Mouse (Mus musculus): ENCODE measurements around the gene Rps16. TPM values are rescaled to one million over a fixed set of nuclear protein-coding genes. Genes with fewer than 3 reads are reported as not detected.

Gene Rps16
- polyA plus RNA-seq, 1 experiment from 2014 or later = 713 TPM

- ChIA-PET POLR2A (no interaction called here), CTCF (interaction anchor here (1.4 kb wide), 1 partner anchor 31 kb away, joined by 5 read pairs; no protein-coding TSS in a partner anchor)
- DNase-seq (ENCODE audit: low read depth, low spot score) = no peak
These were observed 2.7 kb upstream of the Rps16 start for GRCm38 (mm10) chr7:28347746-28348145.

GRCm38 (mm10) chr7:28348601-28349000, 1.9 kb upstream of the Rps16 start:
- ChIA-PET CTCF (interaction anchor here (1.4 to 2.0 kb wide), 2 partner anchors 9 to 30 kb away, joined by 5 to 8 read pairs; no protein-coding TSS in a partner anchor), POLR2A (no interaction called here)
- no peak for DNase-seq (ENCODE audit: low read depth, low spot score)
- peak; percentile 47 for TF ChIP-seq CTCF (IDR thresholded peaks at IDR 0.05)
- in situ Hi-C loops (cut with MboI; ENCODE audit: low pct_unique_long_range_greater_than_20kb) = no loop called here
- H3K27me3 ChIP-seq = no peaks in the 10 kb centered on the region
- ATAC-seq = peak; percentile 7

More at GRCm38 (mm10) chr7:28347746-28348145, 2.7 kb upstream of the Rps16 start:
- no peak for ATAC-seq
- no peak for TF ChIP-seq CTCF (IDR thresholded peaks at IDR 0.05)
- no peaks in the 10 kb centered on the region for H3K27me3 ChIP-seq
- in situ Hi-C loops (cut with MboI; ENCODE audit: low pct_unique_long_range_greater_than_20kb) = no loop called here

GRCm38 (mm10) chr7:28351676-28352191, 1.3 kb downstream of the Rps16 start:
- in situ Hi-C loops (cut with MboI; ENCODE audit: low pct_unique_long_range_greater_than_20kb) = no loop called here
- CTCF ChIA-PET = interaction anchor here (0.7 to 1.0 kb wide), 2 partner anchors 24 to 28 kb away, joined by 3 read pairs; partner anchors contain the start of gene Zfp36
- TF ChIP-seq CTCF (IDR thresholded peaks at IDR 0.05) = no peak
- H3K27me3 ChIP-seq = no peaks in the 10 kb centered on the region
- POLR2A ChIA-PET = interaction anchor here (1.4 to 2.2 kb wide), 2 partner anchors 17 to 30 kb away, joined by 3 to 7 read pairs; no protein-coding TSS in a partner anchor
- ATAC-seq = no peak
- DNase-seq (ENCODE audit: low read depth, low spot score) = no peak

- CTCF ChIA-PET = interaction anchor here (0.7 to 1.3 kb wide), 3 partner anchors 9 to 37 kb away, joined by 3 to 8 read pairs (median 3); no protein-coding TSS in a partner anchor
These were observed 2.8 kb downstream of the Rps16 start for GRCm38 (mm10) chr7:28353267-28353666.

GRCm38 (mm10) chr7:28354113-28354581, 3.7 kb downstream of the Rps16 start:
- in situ Hi-C loops (cut with MboI; ENCODE audit: low pct_unique_long_range_greater_than_20kb) = no loop called here
- H3K27me3 ChIP-seq = no peaks in the 10 kb centered on the region
- ChIA-PET CTCF (interaction anchor here (1.3 kb wide), 1 partner anchor 10 kb away, joined by 8 read pairs; no protein-coding TSS in a partner anchor), POLR2A (no interaction called here)
- DNase-seq (ENCODE audit: low read depth, low spot score) (no peak), ATAC-seq (no peak)
- no peak for TF ChIP-seq CTCF (IDR thresholded peaks at IDR 0.05)

More at GRCm38 (mm10) chr7:28353267-28353666, 2.8 kb downstream of the Rps16 start:
- POLR2A ChIA-PET = interaction anchor here (1.7 kb wide), 1 partner anchor 18 kb away, joined by 6 read pairs; no protein-coding TSS in a partner anchor
- in situ Hi-C loops (cut with MboI; ENCODE audit: low pct_unique_long_range_greater_than_20kb) = no loop called here
- no peak for TF ChIP-seq CTCF (IDR thresholded peaks at IDR 0.05)
- no peaks in the 10 kb centered on the region for H3K27me3 ChIP-seq
- no peak for DNase-seq (ENCODE audit: low read depth, low spot score)
- no peak for ATAC-seq

GRCm38 (mm10) chr7:28354596-28354995, 4.1 kb downstream of the Rps16 start:
- POLR2A ChIA-PET = no interaction called here
- no peaks in the 10 kb centered on the region for H3K27me3 ChIP-seq
- DNase-seq (ENCODE audit: low read depth, low spot score) = no peak
- CTCF ChIA-PET = no interaction called here
- TF ChIP-seq CTCF (IDR thresholded peaks at IDR 0.05) = no peak
- ATAC-seq = no peak
- in situ Hi-C loops (cut with MboI; ENCODE audit: low pct_unique_long_range_greater_than_20kb) = no loop called here

GRCm38 (mm10) chr7:28355221-28355620, 4.8 kb downstream of the Rps16 start:
- ChIA-PET POLR2A (no interaction called here), CTCF (no interaction called here)
- in situ Hi-C loops (cut with MboI; ENCODE audit: low pct_unique_long_range_greater_than_20kb) = no loop called here
- DNase-seq (ENCODE audit: low read depth, low spot score) = no peak
- no peak for ATAC-seq
- no peak for TF ChIP-seq CTCF (IDR thresholded peaks at IDR 0.05)
- no peaks in the 10 kb centered on the region for H3K27me3 ChIP-seq

GRCm38 (mm10) chr7:28356981-28357380, 6.5 kb downstream of the Rps16 start:
- H3K27me3 ChIP-seq = no peaks in the 10 kb centered on the region
- DNase-seq (ENCODE audit: low read depth, low spot score) (no peak), ATAC-seq (peak; percentile 33)
- CTCF ChIA-PET = interaction anchor here (1.4 to 2.5 kb wide), 4 partner anchors 8 to 31 kb away, joined by 3 to 14 read pairs (median 6); no protein-coding TSS in a partner anchor
- POLR2A ChIA-PET = interaction anchor here (1.0 to 2.8 kb wide), 3 partner anchors 15 to 25 kb away, joined by 3 to 12 read pairs (median 3); partner anchors contain the start of gene Plekhg2
- TF ChIP-seq CTCF (IDR thresholded peaks at IDR 0.05) = no peak
- in situ Hi-C loops (cut with MboI; ENCODE audit: low pct_unique_long_range_greater_than_20kb) = no loop called here

- ChIA-PET POLR2A (interaction anchor here (1.0 to 2.8 kb wide), 4 partner anchors 14 to 28 kb away, joined by 3 to 12 read pairs (median 3); partner anchors contain the start of gene Plekhg2), CTCF (interaction anchor here (1.2 to 2.5 kb wide), 4 partner anchors 9 to 30 kb away, joined by 3 to 14 read pairs (median 6); no protein-coding TSS in a partner anchor)
- ATAC-seq (peak; percentile 57), DNase-seq (ENCODE audit: low read depth, low spot score) (no peak)
- no peaks in the 10 kb centered on the region for H3K27me3 ChIP-seq
- in situ Hi-C loops (cut with MboI; ENCODE audit: low pct_unique_long_range_greater_than_20kb) = no loop called here
- TF ChIP-seq CTCF (IDR thresholded peaks at IDR 0.05) = no peak
These were observed 7.5 kb downstream of the Rps16 start for GRCm38 (mm10) chr7:28357984-28358383.

GRCm38 (mm10) chr7:28358431-28358830, 8.0 kb downstream of the Rps16 start:
- TF ChIP-seq CTCF (IDR thresholded peaks at IDR 0.05) = no peak
- in situ Hi-C loops (cut with MboI; ENCODE audit: low pct_unique_long_range_greater_than_20kb) = no loop called here
- H3K27me3 ChIP-seq = no peaks in the 10 kb centered on the region
- DNase-seq (ENCODE audit: low read depth, low spot score) (no peak), ATAC-seq (no peak)
- CTCF ChIA-PET = interaction anchor here (1.2 to 2.5 kb wide), 4 partner anchors 9 to 29 kb away, joined by 3 to 14 read pairs (median 6); no protein-coding TSS in a partner anchor
- POLR2A ChIA-PET = interaction anchor here (0.5 to 2.8 kb wide), 3 partner anchors 13 to 38 kb away, joined by 3 to 12 read pairs (median 3); partner anchors contain the start of gene Plekhg2

GRCm38 (mm10) chr7:28359854-28360253, 9.4 kb downstream of the Rps16 start:
- ATAC-seq = no peak
- DNase-seq (ENCODE audit: low read depth, low spot score) = no peak
- no peaks in the 10 kb centered on the region for H3K27me3 ChIP-seq
- POLR2A ChIA-PET = interaction anchor here (0.8 kb wide), 1 partner anchor 16 kb away, joined by 4 read pairs; no protein-coding TSS in a partner anchor
- in situ Hi-C loops (cut with MboI; ENCODE audit: low pct_unique_long_range_greater_than_20kb) = no loop called here
- CTCF ChIA-PET = interaction anchor here (1.2 to 1.3 kb wide), 2 partner anchors 12 to 13 kb away, joined by 3 read pairs; no protein-coding TSS in a partner anchor
- no peak for TF ChIP-seq CTCF (IDR thresholded peaks at IDR 0.05)
